Mouse (Mus musculus): ENCODE data around the gene Klf3.

Gene Klf3

GRCm38 (mm10) chr5:64835295-64835694 is 32.1 kb downstream of the Klf3 start:
- no peak for DNase-seq (ENCODE audit: low spot score)

DNA sequence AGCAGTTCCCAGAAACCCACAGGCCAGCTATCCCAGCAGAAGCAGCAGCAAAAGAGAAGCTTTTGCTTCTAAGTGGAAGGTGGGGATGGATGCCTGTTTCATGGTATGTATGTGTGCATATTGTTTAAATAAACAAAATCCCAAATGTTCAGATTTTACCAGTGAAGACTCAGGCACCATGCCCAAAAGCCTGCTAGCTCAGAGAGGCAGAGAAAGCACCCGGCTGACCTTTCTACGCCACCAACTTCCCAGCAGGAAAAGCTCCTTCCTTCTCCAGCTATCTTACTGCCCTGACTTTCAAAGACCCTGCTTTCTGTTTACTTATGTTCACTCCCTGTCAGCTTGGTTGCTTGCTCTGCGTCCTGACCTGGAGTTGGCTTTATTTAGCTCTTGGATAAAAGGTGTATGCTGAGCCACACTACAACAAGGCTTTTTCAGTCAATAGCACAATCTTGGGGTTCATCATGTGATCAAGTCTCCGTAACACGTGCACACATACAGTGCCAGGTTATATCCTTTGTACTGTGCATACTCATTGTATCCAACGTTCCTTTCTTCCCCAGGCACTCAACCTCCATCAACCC is 35.9 kb downstream of the Klf3 start:
- no peak for DNase-seq (ENCODE audit: low spot score)

- no peak for DNase-seq (ENCODE audit: low spot score)
Measured at GRCm38 (mm10) chr5:64840087-64840486, 36.9 kb downstream of the Klf3 start.

- DNase-seq (ENCODE audit: low spot score), result no peak
Measured at GRCm38 (mm10) chr5:64844622-64845021, 41.4 kb downstream of the Klf3 start.

- DNase-seq (ENCODE audit: low spot score), result no peak
Measured at GRCm38 (mm10) chr5:64847305-64847704, 44.1 kb downstream of the Klf3 start.

GRCm38 (mm10) chr5:64849892-64850291 is 46.7 kb downstream of the Klf3 start:
- DNase-seq (ENCODE audit: low spot score), result no peak

- no peak for DNase-seq (ENCODE audit: low spot score)
Measured at GRCm38 (mm10) chr5:64852656-64853398, 49.6 kb downstream of the Klf3 start.

DNA sequence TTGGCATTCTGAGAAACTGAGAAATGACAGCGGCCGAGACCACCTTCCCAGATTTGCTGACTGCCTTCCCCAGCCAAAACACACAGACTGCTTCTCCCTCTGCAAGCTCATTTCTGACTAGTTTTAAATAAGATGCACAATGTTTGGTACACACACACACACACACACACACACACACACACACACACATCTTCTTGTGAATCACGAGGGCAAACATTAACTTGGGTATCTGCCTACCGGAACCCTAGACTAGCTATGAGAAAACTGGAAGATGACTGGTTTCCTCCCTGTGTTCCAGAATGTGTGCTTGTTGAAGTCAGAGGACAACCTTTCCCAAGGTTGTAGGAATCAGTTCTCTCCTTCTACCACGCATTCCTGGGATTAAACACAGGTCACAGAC is 50.2 kb downstream of the Klf3 start:
- DNase-seq (ENCODE audit: low spot score), result no peak

DNA sequence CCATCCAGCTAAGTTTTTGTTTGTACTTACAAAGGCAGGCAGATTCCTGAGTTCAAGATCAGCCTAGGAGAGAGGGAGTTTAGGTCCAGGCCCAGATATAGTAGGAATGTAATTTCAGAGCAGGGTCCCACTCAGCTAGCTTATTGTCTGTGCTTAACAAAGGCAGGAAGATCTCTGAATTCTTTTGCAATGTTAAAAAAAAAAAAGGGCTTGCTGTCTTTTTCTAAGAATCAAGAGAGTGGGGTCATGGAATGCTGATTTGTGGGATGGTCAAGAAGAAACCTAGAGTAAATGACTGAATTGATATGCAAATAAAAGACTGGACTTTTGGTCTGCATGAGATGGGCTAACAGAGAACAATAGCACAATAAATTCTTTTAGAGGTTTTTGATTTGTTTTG is 52.0 kb downstream of the Klf3 start:
- DNase-seq (ENCODE audit: low spot score), result no peak

DNA sequence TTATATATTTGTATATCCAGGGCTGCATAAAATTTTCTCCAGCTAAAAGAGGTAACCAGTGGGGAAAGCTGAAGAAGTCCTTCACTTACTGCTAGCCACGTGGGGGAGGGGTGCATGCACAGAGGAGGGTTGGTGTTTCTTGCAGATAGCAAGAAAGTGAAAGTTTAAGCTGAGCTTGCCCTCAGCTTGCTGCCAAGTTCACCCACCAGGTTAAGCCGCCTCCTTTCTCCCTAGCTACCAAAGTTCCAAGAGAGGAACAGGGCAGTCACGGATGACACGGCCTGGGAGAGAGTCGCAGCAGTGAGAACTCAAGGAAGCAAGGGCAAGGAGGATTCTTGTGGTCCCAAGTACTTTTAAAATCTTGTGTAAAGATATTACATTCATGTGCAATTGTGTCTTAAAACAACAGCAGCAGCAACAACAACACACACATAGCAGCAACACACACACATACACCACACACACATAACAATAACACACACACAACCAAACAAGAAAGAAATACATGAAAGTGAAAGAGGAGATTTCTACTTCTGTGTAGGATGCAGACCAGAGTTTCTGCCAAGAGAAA is 57.8 kb downstream of the Klf3 start:
- no peak for DNase-seq (ENCODE audit: low spot score)

DNA sequence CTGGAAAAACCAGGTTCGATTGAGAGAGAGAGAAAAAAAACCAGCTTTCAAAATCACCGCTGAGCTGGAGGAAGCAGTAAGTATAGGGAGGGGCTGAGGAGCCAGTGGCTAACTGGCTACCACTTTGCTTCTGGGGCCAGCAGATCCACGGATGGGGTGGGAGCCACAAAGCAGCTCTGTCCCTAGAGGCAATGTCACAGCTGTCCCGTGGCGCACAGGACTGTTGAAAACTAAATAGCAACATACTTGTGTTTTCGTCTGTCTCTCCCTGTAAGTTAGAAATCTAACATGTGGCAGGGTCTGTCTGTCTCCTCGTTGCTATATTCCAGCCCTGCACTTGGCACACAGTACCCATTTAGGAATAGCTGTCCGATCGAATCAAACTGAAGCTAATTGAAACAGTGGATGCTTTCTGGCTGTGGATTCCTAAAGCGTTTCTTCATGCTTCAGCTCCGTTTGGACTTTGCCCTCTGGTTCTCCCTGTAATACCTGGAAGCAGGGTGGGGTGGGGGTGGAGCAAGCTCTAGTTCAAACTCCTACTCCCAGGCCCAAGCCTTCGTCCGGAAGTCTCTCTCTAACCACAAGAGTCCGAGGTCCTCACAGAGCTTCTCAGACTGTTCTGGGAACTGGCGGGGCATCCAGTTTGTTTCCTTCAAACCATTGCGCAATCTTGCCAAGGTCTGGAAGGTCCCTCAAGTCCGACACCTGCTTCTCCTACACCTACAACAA is 58.4 kb downstream of the Klf3 start:
- DNase-seq (ENCODE audit: low spot score), result no peak

DNA sequence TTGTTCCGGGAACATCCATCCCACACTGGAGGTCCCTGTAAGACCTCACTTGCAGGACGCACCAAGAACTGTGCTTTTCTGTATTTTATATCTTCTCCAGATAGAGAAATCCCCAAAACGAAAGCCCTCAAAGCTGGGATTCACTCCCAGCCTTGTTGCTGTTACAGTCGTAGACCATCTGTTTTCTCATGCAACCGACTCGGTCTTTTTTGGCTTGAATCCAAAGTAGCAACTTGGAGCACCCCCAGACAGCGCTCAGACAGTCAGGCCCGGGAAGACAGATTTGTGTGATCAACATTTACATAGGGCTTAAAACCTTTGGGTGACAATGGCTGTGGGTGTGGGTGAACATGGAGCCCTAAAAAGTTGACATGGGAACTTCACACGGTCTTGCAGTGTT is 59.1 kb downstream of the Klf3 start:
- no peak for DNase-seq (ENCODE audit: low spot score)

GRCm38 (mm10) chr5:64864699-64865108 is 61.5 kb downstream of the Klf3 start:
- no peak for DNase-seq (ENCODE audit: low spot score)

GRCm38 (mm10) chr5:64865219-64865964 is 62.2 kb downstream of the Klf3 start:
- no peak for DNase-seq (ENCODE audit: low spot score)

DNA sequence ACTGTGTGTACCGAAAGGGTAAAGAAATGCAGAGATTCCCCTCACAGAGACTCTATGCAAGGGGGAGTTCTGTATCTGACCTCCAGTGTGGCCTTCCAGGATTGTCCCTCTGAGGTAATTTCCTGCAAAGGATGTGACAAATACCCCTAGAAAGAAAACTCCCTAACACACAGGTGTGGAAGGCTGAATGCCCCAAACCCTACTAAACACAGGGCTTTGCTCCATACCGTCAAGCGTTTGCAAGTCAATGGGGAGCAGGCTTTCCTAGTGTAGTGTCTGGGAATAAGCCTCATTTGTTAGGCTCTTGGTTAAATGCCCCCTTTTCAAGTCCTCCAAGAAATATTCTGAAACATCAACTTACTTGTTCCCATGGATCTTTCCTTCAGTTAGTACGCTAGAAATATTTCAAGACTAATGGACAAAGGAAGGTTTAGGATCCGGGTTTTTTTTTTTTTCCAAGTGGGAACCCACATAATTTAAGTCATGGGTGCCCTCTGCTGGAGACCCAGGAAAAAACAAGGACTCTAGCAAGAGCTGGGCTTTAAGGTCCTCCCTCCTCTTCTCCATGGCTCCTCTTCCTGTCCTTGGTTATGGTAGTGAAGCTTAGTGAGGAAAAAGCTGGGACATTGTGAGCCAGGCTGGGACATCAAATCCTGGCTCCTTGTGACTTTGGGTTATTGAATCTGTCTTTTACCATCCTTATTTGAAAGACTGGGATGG is 63.3 kb downstream of the Klf3 start:
- DNase-seq (ENCODE audit: low spot score), result peak; percentile 66

GRCm38 (mm10) chr5:64867124-64867523 is 63.9 kb downstream of the Klf3 start:
- no peak for DNase-seq (ENCODE audit: low spot score)

DNA sequence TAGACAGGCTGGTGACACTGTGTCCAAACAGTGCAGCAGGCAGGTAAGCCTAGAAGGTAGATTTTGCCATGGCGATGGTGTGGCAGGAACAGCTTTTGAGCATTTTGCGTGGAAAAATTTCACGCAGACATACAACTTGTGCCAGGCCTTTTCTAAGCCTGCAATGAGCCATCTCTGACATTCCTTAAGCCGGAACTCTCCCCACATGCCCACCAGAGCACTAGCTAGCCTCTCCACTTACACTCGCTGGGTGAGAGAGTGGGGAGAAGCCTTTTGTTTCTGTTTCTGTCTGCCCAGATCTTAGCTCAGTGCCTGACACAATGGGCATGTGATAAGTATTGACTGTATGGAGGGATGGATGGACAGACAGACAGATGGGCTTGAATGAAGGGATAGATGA is 64.4 kb downstream of the Klf3 start:
- DNase-seq (ENCODE audit: low spot score), result no peak

DNA sequence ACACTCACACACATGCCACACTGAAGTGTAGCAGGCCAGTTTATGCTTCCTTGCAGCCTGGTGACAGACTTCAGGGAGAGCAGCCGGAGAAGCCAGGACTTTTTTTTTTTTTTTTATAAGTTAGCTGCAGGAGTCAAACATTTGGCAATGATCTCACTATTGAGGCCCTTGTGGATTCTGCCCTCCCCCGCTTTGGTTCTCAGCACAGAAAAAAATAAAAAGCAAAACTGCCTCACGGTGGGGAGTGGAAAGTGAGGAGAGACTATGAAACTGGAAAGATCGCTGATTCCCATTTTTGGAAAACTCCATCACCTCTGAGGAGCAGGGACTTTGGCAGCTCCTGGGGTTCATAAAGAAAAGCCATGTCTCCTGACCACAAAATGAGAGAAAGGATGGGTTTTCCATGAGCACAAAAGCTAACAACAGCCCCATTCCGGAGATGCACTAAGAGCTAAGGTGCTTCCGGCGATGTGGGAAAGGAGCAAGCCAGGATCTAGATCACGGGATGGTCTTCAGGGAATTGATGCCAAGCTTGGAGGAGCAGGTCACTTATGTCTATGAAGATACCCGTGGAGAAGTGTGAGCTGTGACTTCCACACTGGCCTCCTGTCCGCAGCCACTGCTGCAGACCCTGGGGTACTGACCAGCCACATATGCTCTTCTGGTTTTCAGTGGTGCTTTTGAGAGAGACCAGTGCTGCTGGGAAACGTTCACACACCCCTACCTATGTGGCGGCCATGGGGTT is 73.1 kb downstream of the Klf3 start:
- DNase-seq (ENCODE audit: low spot score), result no peak

DNA sequence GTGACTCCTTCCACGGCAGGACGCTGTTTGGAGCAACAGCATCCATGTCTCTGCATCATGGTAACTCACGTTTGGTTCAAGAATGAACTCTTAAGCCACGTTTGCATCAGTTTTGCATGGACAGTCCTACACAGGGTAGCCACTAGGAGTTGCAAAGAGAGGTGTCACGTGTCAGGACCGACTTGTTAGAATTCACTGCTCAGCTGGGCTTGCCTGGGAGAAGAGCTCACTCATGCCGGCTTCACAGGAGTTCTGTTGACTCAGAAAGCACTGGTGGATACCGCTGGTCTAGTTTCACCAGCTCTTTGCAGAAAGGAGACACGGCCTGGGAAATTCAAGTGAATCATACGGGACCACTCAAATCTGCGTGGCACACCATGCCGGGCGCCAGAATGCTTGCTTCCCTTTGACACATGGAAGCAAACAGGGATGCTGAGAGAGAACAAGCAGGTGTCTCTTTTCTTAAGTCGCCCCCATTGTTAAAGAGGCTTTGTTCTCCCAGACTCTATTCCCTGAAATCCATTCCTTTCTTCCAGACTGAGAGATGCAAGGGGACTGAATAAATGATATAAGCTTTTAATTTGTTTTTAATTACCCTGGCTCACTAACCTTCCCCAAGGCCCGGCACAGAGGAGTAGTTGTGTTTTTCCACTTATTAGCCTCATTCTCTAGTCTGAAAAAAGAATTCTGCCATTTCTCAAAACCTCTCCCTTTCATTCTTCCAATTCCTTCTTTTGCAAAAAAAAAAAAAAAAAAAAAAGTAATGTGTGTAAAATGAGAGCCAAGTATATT is 74.2 kb downstream of the Klf3 start:
- no peak for DNase-seq (ENCODE audit: low spot score)

- DNase-seq (ENCODE audit: low spot score), result peak; percentile 33
Measured at GRCm38 (mm10) chr5:64878027-64878425, 74.8 kb downstream of the Klf3 start.
